Mouse (Mus musculus) testis, adult 2 months (tissue): ENCODE measurements around the gene Safb. TPM values are rescaled to one million over a fixed set of nuclear protein-coding genes. Genes with fewer than 3 reads are reported as not detected.

ENCODE experiments used
- H3K27ac ChIP-seq: fragments of 200-500 bp; 2 replicates; pipeline ENCODE4 v1.5.1; 2012; ENCODE audit warnings: low read depth, low read length; ENCODE audit not compliant: control insufficient read depth, insufficient read depth
- H3K27me3 ChIP-seq: fragments of 200-500 bp; 2 replicates; pipeline ENCODE4 v1.6.1; 2012; ENCODE audit warnings: mild to moderate bottlenecking, low read length, moderate library complexity; ENCODE audit not compliant: control insufficient read depth, insufficient read depth
- H3K36me3 ChIP-seq: fragments of 200-500 bp; 2 replicates; pipeline ENCODE4 v1.6.1; 2012; ENCODE audit warnings: mild to moderate bottlenecking, low read length; ENCODE audit not compliant: control insufficient read depth, insufficient read depth
- H3K4me1 ChIP-seq: fragments of 200-500 bp; 2 replicates; pipeline ENCODE4 v1.6.1; 2012; ENCODE audit warnings: low read length; ENCODE audit not compliant: control insufficient read depth, insufficient read depth
- H3K4me3 ChIP-seq: fragments of 200-500 bp; 2 replicates; pipeline ENCODE4 v1.5.1; 2012; ENCODE audit warnings: low read depth, mild to moderate bottlenecking, low read length, moderate library complexity, mixed read lengths; ENCODE audit not compliant: control insufficient read depth
- CTCF ChIP-seq: fragments of 200-500 bp; IDR thresholded peaks from 2 replicates; pipeline ENCODE4 v1.5.1; 2012; ENCODE audit warnings: low read depth, mild to moderate bottlenecking, inconsistent platforms, low read length, moderate library complexity; ENCODE audit not compliant: control insufficient read depth, insufficient read depth, insufficient replicate concordance
- POLR2A ChIP-seq: fragments of 200-500 bp; IDR thresholded peaks from 2 replicates; pipeline ENCODE4 v1.6.1; 2012; ENCODE audit warnings: low read depth, mild to moderate bottlenecking, inconsistent platforms, low read length, moderate library complexity; ENCODE audit not compliant: control insufficient read depth
- polyA plus RNA-seq: library from polyadenylated mRNA; depleted of rRNA; stranded (reverse); fragments of >200 nt; gene quantifications from 2 replicates; pipeline ENCODE4 v1.2.3, GENCODE M21; 2012

Safb gene
- polyA plus RNA-seq, 1 experiment = 116 TPM

- Histone ChIP-seq H3K27ac (no peak overlapping the region), H3K27me3 (no peaks in the 10 kb centered on the region), H3K4me1 (peaks cover 4% of the 10 kb centered on the region), H3K4me3 (no peak overlapping the region), H3K36me3 (no peaks in the 10 kb centered on the region)
- TF ChIP-seq POLR2A (no peak), CTCF (no peak)
Observed at GRCm38 (mm10) chr17:56550784-56551475, 33.7 kb upstream of the Safb start.

- no peak for TF ChIP-seq CTCF
- no peak for TF ChIP-seq POLR2A
- no peaks in the 10 kb centered on the region for H3K36me3 ChIP-seq
Observed at GRCm38 (mm10) chr17:56551841-56552581, 32.6 kb upstream of the Safb start.

GRCm38 (mm10) chr17:56552781-56553363, 31.8 kb upstream of the Safb start:
- TF ChIP-seq CTCF = peak; percentile 98
- no peak for TF ChIP-seq POLR2A
- no peaks in the 10 kb centered on the region for H3K36me3 ChIP-seq
- no peak overlapping the region for H3K27ac ChIP-seq
- H3K4me1 ChIP-seq = no peaks in the 10 kb centered on the region; the same call in 1 of the 2 replicates
- no peak overlapping the region for H3K4me3 ChIP-seq
- H3K27me3 ChIP-seq = no peaks in the 10 kb centered on the region

More at GRCm38 (mm10) chr17:56551841-56552581, 32.6 kb upstream of the Safb start:
- H3K4me3 ChIP-seq = no peak overlapping the region
- H3K27me3 ChIP-seq = no peaks in the 10 kb centered on the region
- H3K4me1 ChIP-seq = peaks cover 3% of the 10 kb centered on the region
- H3K27ac ChIP-seq = no peak overlapping the region

GRCm38 (mm10) chr17:56554122-56554551, 30.5 kb upstream of the Safb start, which contains the start of gene Gm20219:
TSS of gene Gm20219 (minus strand) at chr17:56554387.
- Histone ChIP-seq H3K4me3 (no peak within 1 kb of the TSS), H3K27ac (no peak within 1 kb of the TSS), H3K27me3 (no peaks in the 10 kb centered on the region), H3K4me1 (no peaks in the 10 kb centered on the region; the same call in 1 of the 2 replicates), H3K36me3 (no peaks in the 10 kb centered on the region)
- TF ChIP-seq CTCF = no peak
- TF ChIP-seq POLR2A = no peak

- no peak for TF ChIP-seq POLR2A
- peak; percentile 46; the same call in 1 of the 2 replicates for TF ChIP-seq CTCF
- Histone ChIP-seq H3K27me3 (no peaks in the 10 kb centered on the region), H3K36me3 (no peaks in the 10 kb centered on the region; the same call in 1 of the 2 replicates), H3K4me1 (no peaks in the 10 kb centered on the region), H3K27ac (no peak overlapping the region), H3K4me3 (no peak overlapping the region)
Observed at GRCm38 (mm10) chr17:56558448-56558847, 26.2 kb upstream of the Safb start.

GRCm38 (mm10) chr17:56559386-56559785, 25.2 kb upstream of the Safb start:
- Histone ChIP-seq H3K4me3 (no peak overlapping the region), H3K4me1 (no peaks in the 10 kb centered on the region), H3K36me3 (no peaks in the 10 kb centered on the region; the same call in none of the 2 replicates), H3K27ac (no peak overlapping the region), H3K27me3 (no peaks in the 10 kb centered on the region)
- TF ChIP-seq POLR2A (no peak), CTCF (no peak)

GRCm38 (mm10) chr17:56560131-56560530, 24.5 kb upstream of the Safb start:
- Histone ChIP-seq H3K4me3 (no peak overlapping the region), H3K36me3 (no peaks in the 10 kb centered on the region; the same call in none of the 2 replicates), H3K27me3 (no peaks in the 10 kb centered on the region), H3K27ac (no peak overlapping the region), H3K4me1 (no peaks in the 10 kb centered on the region)
- no peak for TF ChIP-seq POLR2A
- TF ChIP-seq CTCF = no peak
